Comparison of ENCODE assay signal across 18 mouse cellular contexts in the genomic region with DNA sequence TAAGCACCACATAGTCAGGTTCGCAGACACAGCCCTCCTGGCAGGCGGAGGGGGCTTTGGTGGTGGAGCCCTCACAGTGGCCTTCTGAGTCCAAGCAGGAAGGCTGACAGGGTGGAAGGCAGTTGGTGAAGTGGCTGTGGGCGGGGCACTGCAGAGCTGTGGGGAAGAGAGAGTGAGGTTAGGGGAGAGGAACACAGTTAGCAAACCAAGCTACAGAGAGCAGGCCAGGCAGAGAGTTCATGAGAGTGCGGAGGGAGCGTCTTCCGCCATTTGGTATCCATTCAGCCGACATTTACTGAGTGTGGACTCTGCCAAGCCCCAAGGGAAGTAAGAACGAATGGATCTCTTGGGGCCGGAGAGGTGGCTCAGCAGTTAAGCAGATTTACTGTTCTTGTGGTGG. TPM values are rescaled to one million over a fixed set of nuclear protein-coding genes. Genes with fewer than 3 reads are reported as not detected.
A peak's percentile ranks its signal among the peaks of the same experiment; 100 is the strongest.
DNase-seq lines count a peak whose midpoint lies in the region; ATAC-seq and TF ChIP-seq lines count a peak whose summit lies in the region.
"Had no signal": no experiment of that assay in that cellular context is flagged by ENCODE, and none has a peak within 500 bp of the region (broad histone marks: within the 10 kb centered on the region; RNA-seq: fewer than 3 reads in every experiment).

No protein-coding gene starts in this region.

- no peak for DNase-seq in ES-E14 (ENCODE audit: low read depth, low spot score)
- DNase-seq in kidney, postnatal 25 days, result peak; percentile 12 to 54
- peak; percentile 40 for DNase-seq in lung, postnatal 36 days
- no peak for DNase-seq in layer of hippocampus, postnatal 14 days (ENCODE audit: low spot score in 2 of 2)
- DNase-seq in cerebellum, adult 9-10 months, result no peak
- DNase-seq in urinary bladder, postnatal 4 days (ENCODE audit: low spot score in 2 of 2), result no peak
- no peak for DNase-seq in gastrocnemius, postnatal 25 days
- DNase-seq: adrenal gland, postnatal 14 days; cerebellum, postnatal 25 days; heart, adult 18-20 months; heart, postnatal 10 days had no signal

- in situ Hi-C loops in ES-E14 (cut with MboI; ENCODE audit: low sequenced_read_pairs in 2 of 2, unreplicated experiment in 2 of 2), result no loop called here

- peak overlapping the region; percentile 25; the same call in 1 of the 2 replicates for H3K9ac ChIP-seq in ES-E14 (ENCODE audit: insufficient read depth, low read depth, low read length, poor library complexity, severe bottlenecking)
- H3K9ac ChIP-seq: embryonic facial prominence, embryonic 12.5 days; limb, embryonic 13.5 days; midbrain, embryonic 15.5 days; neural tube, embryonic 12.5 days had no signal

- H3K4me3 ChIP-seq in ES-E14 (ENCODE audit: insufficient read depth in 1 of 2, low read depth in 1 of 2, low read length in 2 of 2, poor library complexity in 1 of 2, severe bottlenecking in 1 of 2), result no peak overlapping the region
- H3K4me3 ChIP-seq: embryonic facial prominence, embryonic 12.5 days; forebrain, embryonic 10.5 days; limb, embryonic 13.5 days; midbrain, embryonic 15.5 days; neural tube, embryonic 12.5 days had no signal

- no peaks in the 10 kb centered on the region for H3K9me3 ChIP-seq in ES-E14 (ENCODE audit: control insufficient read depth, insufficient read depth, low read depth, low read length)
- H3K9me3 ChIP-seq: embryonic facial prominence, embryonic 12.5 days; forebrain, embryonic 10.5 days; limb, embryonic 13.5 days; midbrain, embryonic 15.5 days; neural tube, embryonic 12.5 days had no signal

- H3K36me3 ChIP-seq in ES-E14 (ENCODE audit: control insufficient read depth, insufficient read depth, low read length, poor library complexity, severe bottlenecking), result no peaks in the 10 kb centered on the region
- H3K36me3 ChIP-seq: embryonic facial prominence, embryonic 12.5 days; forebrain, embryonic 10.5 days; limb, embryonic 13.5 days; midbrain, embryonic 15.5 days; neural tube, embryonic 12.5 days had no signal

- peaks cover 0 to 7% of the 10 kb centered on the region in 2 experiments; a peak in 1 of 4 replicates for H3K4me1 ChIP-seq in ES-E14 (ENCODE audit: control insufficient read depth in 2 of 2, insufficient read depth in 2 of 2, low read length in 2 of 2, poor library complexity in 1 of 2)
- H3K4me1 ChIP-seq: forebrain, embryonic 10.5 days; limb, embryonic 13.5 days; midbrain, embryonic 15.5 days; neural tube, embryonic 12.5 days had no signal

- H3K27ac ChIP-seq in ES-E14 (ENCODE audit: insufficient read depth, low read depth, low read length, poor library complexity, severe bottlenecking), result no peak overlapping the region
- H3K27ac ChIP-seq: embryonic facial prominence, embryonic 12.5 days; forebrain, embryonic 10.5 days; limb, embryonic 13.5 days; midbrain, embryonic 15.5 days; neural tube, embryonic 12.5 days had no signal

- ATAC-seq in hematopoietic stem cell, adult 5-6 weeks (replicated peaks in 1 of 2; ENCODE audit: insufficient read depth in 1 of 2, low FRiP score in 2 of 2, low TSS enrichment in 1 of 2, low read depth in 1 of 2, poor library complexity in 2 of 2, severe bottlenecking in 2 of 2), result peak; percentile 78 to 86; a peak in 3 of 4 replicates
- ATAC-seq: midbrain, embryonic 15.5 days had no signal

TF ChIP-seq in ES-E14, 5 proteins besides CTCF, POLR2A, EP300 and RAD21:
- no peak for TF ChIP-seq MAFK (IDR thresholded peaks at IDR 0.05; ENCODE audit: insufficient read depth, low read depth, low read length)
- no peak for TF ChIP-seq HCFC1 (IDR thresholded peaks at IDR 0.05; ENCODE audit: borderline replicate concordance, insufficient read depth, low read length)
- TF ChIP-seq CHD2 (IDR thresholded peaks at IDR 0.05; ENCODE audit: low read depth, low read length), result no peak
- no peak for TF ChIP-seq ZNF384 (IDR thresholded peaks at IDR 0.05; ENCODE audit: low read depth, low read length)
- TF ChIP-seq ZC3H11A (IDR thresholded peaks at IDR 0.05; ENCODE audit: borderline replicate concordance, low read depth, low read length), result no peak
TF ChIP-seq in ES-E14: peak in this region for 0.

RNA-seq across cellular contexts. Expression of a gene that starts 57.8 kb away (rescaled TPM):
- total RNA-seq in ES-E14 (2012; rRNA removed), result 0.95 and 2.6 TPM in 2 replicates
- 0.35 and 0.50 TPM in 2 replicates for total RNA-seq in hematopoietic stem cell, adult 5-6 weeks (2017)
- under 1 TPM; 0.21 to 0.57 TPM for total RNA-seq in layer of hippocampus, postnatal 14 days (2021)
- total RNA-seq in gastrocnemius, postnatal 25 days (2021), result under 1 TPM in 1 of 2 experiments, not detected in 1; 0.08 TPM
- total RNA-seq: adrenal gland, postnatal 14 days; heart, adult 18-20 months; MEL had no signal

Comparison
In these comparisons a context has a peak if more than half of its experiments do, and no peak if none do; other contexts are left out.
1. DNase-seq: peak in kidney, postnatal 25 days (2 of 2) and lung, postnatal 36 days (single experiment); none in ES-E14 (single experiment), layer of hippocampus, postnatal 14 days (0 of 2), cerebellum, adult 9-10 months (single experiment), urinary bladder, postnatal 4 days (0 of 2) and gastrocnemius, postnatal 25 days (single experiment).